Mouse (Mus musculus) CH12F3 (cell line): Measurements from ENCODE around the gene Tmub2.

Experiments used
- in situ Hi-C: fragments of 300-500 bp; cut with MboI; formaldehyde crosslinking; loops from 2 replicates; pipeline ENCODE4 v1.14.3; 2020; ENCODE audit warnings: low sequenced_read_pairs

Gene Tmub2

DNA sequence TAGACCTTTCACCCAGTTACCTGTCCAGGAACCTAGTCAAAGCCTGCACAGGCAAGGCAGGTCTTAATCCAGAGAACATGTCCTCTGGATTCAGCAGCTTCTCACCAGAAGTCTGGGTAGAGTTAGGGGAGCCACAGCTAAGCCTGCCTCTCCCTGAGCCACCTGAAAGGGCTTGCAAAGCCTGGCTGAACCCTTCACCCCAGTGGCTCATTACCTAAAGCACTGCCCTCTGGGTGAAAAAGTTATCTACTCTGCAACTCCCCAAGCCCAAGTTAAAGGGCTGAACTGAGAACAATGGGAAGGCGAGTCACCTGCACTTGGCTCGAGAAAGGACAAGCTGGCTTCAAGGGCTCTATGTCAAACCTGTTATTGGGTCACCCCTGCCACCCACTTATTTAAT lies 19.4 kb downstream of the Tmub2 start:
- in situ Hi-C loops = loop anchor here (5.0 kb wide), 1 partner anchor 108 kb away; no protein-coding TSS in a partner anchor

DNA sequence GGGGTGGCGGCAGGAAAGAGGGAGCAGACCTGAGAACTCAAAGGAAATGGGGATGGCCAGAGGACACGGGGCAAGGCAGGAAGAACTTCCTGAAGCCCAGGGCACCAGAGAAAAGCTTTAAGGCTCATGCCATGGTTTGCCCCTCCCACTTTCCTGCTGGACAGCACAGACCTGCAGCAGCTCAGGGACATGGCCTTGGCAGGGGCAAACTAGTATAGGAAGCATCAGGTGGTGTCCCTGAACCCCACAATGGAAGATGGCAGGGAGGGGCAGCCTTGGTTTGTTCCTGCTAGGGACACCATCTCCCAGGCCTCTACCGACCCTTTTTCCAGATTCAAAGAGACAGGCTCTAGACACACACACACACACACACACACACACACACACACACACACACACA lies 20.6 kb downstream of the Tmub2 start:
- in situ Hi-C loops = no loop called here

DNA sequence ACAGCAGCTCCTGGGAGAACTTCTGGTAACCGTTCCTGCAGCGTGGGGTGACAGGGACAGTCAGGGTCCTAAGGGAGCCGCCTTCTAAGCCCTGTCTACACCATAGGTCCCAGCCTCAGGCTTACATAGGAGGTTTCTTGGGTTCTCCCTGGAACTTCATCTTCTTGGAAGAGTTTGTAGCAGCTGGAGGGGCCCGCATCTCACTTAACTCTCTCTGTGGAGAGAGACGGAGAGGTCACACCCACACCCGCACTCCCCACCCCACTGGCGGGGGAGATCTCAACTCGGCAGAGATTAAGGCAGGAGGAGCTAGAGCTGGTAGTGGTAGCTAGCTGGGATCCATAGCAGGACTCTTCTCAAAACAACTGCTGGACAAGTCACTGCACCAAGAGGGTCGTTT lies 23.4 kb downstream of the Tmub2 start:
- in situ Hi-C loops = no loop called here

DNA sequence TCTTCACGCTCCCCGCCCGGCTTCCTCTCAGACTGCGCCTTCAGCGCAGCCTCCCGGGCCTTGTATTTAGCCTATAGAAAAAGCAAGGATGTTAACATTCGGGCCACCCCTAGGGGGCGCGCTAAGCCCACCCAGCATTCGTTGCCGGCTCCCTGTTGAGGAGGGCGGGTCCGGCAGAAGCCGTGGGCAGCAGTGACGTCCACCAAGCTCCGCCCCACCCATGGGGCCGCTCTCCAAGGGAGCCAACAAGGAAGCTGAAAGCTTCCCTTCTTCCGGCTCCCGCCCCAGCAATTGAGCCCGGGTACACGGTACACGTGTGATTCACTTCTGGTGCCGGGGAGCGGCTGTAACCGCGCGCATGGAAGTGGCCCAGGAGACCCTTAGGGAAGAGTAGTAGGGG lies 24.2 kb downstream of the Tmub2 start:
- in situ Hi-C loops = no loop called here

DNA sequence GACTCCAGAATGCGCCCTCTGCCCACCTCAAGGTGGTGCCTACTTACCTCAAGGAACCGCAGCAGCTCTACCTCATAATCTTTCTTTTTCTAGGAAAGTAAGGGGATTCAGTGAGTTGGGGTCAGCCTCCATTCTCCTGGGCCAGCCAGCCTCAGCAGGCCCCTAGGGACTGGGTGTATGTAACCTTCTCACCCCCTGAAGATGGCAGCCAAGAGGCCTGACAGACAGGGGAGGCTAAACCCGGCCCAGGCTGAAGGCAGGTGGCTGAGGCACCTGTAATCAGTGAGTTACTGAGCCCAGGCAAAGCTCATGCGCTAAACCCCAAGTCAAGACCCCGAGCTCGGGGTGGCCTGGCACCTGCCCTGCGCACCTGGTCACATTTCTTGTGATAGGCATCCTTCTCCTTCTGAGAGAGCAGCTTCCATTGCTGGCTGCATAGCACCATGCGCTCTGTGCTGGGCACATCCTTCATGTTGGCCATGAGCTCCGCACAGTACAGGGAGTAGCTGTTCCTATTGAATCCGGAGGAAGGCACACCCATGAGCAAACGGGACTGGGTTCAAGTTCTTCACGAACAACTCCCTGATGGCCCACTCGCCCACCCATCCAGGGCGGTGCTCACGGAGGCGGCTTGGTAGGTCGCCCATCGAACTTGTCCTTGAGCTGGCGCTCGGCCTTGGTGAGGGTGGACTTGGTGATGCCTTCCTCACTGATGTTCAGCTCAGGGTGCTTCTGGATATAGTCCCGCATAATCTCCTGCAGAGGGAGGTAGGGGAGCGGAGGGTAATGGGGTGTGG lies 25.3 kb downstream of the Tmub2 start:
- in situ Hi-C loops = no loop called here

DNA sequence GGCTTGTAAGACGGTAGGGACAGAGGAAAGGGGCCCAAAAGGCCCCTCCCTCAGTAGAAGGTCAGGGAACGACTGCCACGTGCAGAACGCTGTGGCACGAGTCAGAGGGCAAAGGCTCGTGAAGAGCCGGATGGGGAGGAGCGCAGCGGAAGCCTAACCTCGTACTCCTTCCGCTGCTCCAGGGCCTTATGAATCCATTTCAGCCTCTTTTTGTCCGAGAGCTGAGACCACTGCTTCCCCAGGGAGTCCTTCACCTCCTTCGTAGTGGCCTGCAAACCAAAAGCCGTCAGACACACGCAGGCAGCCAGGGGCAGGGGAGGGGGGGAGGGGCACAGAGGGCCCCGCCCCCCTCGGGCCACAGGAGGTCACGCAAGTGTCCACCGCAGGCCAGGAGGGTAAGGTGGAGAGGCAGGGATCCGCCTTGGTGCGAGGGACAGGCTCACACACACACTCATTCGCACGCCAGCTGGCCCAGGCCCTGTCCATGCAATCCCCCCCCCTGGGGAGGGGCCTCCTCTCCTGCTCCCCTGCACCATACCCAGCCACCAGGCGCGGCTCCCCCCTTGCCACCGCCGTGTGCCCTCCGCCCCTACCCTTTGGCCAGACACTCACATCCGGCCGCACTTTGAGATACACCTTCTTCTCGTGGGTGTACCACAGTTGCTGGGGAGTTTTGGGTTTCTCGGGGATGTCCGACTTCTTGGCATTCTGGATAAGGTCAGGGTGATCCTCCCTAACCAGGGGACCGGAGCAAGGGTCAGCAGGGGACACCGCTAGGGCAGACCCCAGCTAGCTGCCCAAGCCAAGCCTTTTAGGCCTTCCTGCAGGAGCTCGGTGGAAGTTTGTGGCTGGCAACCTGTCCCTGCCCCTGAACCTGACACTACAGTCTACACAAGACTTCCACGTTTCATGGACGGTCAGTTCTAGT lies 26.3 kb downstream of the Tmub2 start:
- in situ Hi-C loops = no loop called here

DNA sequence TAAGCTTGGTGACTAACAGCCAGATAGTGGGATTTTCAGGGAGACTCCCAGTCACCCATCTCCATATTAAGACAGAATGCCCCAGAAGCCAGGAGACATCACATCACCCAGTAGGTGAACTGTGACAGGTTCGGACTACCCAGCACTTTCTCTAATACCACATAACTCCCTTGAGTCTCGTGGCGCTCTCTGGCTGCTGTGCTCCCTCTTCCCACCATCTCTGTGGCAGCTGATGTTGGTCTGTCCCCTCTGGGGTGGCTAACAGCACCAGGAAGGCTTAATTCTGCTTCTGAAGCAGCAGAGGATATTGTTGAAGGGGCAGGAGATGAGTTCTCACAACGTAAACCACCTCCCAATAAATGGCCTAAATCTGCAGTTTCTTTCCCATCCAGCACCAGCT lies 27.2 kb downstream of the Tmub2 start:
- in situ Hi-C loops = no loop called here

DNA sequence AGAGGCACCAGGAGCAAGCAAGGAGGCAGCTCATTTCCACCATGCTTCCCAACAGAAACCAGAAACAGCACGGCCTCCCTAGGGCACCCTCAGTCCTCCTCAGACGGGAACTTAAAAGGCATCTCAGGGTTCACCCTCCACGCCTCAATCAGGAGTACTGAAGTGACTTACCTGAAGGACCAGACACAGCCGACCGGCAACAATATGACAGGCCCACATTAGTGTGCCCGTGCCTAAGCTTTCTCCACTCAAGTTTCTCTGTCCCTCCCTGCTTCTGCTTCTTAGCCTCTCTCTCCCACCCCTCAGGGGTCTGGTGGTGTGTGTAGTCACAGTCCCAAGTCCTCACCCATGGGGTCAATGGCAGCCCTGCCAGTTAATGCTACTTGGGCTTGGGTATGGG lies 27.9 kb downstream of the Tmub2 start:
- in situ Hi-C loops = no loop called here

DNA sequence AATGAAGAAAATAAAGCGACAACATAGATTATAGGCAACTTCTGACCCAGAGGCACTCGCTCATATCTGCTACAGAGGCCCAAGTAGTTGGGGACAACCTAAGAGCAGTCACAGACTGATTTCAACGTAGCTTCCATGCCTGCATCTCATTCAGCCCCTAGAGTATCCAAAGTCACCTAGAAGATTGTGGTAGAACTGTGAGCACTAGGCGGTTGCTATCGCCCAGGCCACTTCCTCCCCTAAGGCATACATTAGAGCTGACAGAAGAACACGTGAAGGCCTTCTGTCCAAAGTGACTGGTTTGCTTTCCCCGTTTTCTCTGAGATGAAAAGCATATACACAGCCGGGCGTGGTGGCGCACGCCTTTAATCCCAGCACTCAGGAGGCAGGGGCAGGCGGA lies 29.6 kb downstream of the Tmub2 start:
- in situ Hi-C loops = no loop called here

DNA sequence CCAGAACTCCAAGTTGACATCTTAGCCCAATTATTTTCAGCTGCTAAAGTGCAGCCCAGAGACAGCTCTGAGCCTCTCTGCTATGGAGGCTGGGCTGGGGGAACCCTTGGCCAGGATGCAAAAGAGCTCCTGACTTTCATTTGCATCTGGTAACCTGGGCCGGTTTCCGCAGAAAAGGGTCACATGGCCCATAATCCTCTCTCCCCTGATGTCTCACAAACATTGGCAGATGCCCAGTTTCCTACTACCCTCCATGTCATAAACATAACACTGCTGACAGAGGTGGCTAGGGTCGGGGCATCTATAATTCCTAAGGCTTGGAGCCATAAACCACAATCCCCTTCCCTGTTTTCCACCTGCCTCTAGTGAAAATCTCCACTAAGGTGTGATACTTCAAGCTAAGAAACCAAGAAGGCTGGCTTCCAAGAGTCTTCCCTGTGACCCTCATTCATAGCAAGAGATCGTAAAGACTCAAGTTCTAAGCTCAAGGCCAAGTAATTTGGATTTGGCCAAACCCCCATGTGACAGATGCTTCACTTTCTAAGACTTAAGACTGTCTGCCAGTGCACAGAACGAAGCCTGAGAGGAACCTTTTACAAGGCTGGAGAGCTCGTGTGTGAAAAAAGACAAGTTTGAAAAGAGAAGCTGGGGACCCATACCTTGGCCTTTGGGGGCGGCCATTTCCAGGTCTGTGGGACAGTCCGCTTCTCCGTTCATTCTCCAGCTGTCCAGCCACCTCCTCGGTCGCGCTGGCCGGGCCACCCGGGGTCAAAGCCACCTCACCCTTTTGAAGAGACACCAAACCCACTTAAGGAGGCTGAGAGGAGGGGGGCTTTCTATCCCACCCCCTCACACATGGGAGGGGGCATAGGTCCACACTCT lies 31.2 kb downstream of the Tmub2 start:
- in situ Hi-C loops = no loop called here

DNA sequence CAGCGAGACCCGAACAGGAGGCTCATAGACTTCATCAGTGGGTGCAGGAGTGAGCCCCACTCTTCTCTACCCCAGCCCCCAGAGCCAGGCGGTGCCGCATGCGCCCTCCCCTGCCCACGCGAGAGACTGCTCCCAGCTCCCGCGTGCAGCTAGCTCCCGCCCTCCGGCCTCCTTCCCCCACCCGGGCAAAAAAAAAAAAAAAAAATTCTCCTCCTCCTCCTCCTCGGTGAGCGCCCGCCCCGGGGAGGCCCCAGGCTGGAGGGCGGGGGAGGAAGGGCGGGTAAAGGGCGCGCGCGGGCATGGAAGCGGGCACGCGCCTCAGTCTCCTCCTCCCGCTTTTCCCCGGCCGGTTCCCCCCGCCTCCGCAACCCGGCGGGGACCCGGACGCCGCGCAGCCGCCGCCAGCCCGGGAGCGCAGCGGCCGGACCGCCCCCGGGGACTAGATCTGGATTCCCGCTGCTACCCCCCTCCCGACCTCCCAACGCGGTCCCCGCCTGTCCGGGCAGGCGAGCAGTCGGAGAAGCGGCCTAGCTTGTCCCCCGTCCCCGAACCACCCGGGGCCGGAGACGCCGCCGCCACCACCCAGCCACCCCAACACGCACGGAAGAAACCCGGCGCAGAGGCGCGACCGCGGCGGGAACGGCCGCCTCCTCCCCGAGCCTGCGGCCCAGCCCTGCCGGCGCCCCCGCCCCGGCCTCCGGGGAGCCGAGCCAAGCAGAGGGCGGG lies 32.0 kb downstream of the Tmub2 start:
- in situ Hi-C loops = no loop called here

DNA sequence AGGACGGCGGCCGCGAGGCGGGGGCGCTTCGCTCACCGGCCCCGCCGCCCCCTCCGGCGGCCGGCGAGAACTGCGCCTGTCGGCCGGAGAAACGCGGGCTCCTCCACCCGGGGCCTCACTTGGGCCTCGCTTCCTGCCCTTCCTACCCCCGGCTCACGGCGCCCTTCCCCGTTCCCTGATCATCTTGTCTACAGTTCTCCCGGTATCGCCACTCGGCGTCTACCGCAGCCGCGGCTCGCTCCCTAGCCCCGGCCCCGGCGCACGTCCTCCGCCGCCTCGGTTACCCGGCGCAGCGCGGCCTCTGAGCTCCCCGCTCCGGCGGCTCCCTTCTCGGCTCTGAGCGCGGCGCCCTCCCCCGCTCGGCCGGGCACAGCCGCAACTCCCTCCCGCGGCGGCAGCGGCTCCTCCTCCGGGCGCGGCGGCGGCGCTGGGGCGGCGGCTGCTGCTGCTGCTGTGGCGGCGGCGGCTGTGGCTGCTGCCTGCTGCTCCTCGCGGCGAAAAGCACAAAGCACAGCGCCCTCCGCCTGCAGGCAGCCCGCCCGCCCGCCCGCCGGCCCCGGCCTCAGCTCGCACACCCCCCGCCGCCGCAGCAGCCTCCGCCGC lies 32.7 kb downstream of the Tmub2 start:
- in situ Hi-C loops = no loop called here

DNA sequence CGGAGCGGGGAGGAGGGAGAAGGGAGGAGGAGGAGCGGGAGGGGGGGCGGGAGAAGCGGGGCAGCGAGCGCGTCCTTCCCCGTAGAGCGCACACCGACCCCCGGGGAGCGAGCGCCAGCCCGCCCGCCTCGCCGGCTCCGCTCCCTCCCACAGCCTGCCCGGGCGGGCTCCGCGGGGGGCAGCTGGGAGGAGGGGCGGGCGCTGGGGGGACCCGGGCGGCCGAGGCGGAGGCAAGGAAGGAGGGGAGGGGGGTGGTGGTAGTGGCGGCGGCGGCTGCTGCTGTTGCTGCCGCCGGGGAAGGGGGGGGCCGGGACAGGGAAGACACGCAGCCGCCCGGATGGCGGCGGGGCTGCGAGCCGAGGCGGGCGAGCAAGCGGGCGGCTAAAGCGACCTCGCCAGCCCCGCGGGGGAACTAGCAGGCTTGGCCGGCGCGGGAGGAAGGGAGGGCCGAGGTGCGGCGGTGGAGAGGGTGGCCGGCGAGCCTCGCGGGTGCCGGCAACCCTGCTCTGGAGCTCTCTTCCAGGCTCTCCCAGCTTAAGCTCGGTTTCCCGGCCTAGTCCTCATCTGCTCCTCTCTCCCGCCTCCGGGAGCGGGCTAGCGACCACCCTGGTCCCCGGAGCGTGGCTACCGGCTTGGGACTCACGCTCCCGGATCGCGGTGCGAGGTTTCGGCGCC lies 33.3 kb downstream of the Tmub2 start:
- in situ Hi-C loops = no loop called here

DNA sequence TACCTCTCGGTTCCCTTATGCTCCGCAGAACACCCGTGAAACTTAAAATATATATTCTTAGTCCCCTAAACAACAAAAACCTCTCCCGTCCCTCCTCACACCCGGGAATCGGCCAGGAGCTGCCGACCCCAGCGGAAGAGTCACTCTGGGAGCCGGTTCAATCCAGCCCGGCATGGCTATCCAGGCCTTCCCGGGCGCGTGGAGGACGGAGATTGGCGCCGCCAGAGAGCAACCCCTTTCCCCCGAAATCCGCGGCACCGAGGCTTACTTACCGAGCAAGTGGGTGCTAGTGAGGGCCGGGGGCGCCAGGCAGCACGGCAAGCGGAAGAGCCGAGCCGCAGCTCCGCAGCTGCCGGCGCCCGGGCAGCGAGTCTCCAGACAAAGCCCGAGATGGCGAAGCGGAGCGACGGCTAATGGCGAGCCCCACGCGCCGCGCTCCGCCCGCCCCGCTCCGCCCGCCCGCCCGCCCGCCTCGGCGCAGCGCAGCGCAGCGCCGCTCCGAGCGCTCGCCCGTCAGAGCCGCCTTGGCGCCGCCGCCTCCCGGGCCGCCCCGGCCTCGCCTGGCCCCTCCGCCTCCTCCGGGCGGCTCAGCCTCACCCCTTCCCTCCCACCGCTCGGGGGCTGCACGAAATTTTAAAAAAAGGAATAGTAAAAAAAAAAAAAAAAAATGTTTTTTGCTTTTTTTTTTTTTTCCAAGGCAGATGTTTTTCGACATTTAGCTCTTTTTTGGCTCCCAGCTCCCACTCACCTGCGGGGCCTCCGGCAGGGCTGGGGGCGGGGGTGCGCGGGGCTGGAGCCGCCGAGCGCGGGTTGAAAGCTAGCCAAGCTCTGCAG lies 34.1 kb downstream of the Tmub2 start:
- in situ Hi-C loops = no loop called here

DNA sequence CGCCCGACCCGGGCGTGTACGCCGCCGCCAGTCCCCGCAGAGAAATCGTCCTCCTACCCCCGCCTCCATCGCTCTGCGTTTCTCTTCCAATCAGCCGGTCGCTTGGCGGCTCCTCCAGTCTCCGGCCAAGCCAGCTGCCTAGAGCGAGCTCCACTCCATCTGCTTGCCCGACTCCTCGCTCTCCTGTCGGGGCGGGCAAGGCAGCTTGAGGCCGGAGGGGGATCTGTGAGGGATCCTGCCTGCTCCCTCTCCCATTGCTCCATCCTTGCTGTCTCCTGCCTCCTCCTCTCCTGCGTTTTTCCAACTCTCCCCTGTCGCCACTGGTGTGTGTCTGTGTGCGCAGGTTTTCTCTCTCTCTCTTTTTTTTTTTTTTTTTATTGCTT lies 34.7 kb downstream of the Tmub2 start, which contains the start of gene Ubtf:
Gene Ubtf, minus strand, starts transcription at position 333 of the 383 bp plus-strand sequence.
- in situ Hi-C loops = no loop called here

DNA sequence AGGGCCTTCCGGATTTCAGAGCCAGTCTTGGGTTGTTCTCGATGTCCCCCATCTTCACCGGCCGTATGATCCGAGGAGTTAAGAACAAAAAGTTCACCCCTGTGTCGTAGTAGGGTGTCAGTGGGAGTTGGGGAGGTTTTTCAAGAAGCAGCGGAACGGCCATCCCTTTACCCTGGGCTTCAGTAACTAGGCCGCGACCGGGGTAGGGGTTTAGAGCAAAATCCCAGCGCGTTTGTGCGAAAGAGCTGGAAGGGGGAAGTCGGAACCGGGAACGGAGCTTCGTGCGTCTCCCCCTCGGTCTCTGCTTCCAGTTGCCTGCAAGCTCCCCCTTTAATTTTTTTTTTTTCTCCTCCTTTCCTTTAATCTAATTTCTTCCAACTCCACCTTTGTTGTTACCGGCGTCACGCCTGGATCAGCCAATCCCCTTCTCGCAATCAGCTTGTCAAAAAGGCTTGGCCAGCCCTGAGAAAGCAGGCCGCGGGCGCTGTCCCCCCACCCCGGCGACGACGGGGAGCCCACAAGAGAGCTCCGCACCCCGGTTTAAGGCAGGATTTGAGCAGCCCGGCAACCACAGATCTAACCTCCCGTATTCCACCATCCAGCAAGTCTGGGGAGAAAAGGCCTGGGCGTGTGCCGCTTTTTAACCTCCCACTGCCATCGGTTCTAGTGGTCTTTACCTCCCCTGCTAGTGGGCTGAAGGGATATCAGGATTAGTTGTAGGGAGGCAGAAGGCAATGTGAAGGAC lies 35.4 kb downstream of the Tmub2 start:
- in situ Hi-C loops = loop anchor here (5.0 kb wide), 1 partner anchor 87 kb away; the partner anchor contains the start of gene Slc25a39

DNA sequence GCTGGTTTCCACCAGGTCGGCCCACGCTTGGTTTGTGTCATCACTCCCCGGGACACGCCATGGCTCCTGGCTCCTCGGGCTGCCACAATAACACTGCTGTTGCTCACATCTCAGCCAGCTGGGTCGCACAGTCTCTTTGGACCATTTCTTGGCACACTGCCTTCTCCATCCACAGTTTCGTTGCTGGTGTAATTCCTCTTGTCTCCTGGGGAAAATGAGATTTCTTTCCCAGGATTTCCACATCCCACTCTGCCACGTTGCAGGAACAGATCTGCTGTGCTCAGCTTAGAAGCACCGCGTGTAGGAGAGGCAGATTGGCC lies 35.9 kb downstream of the Tmub2 start:
- in situ Hi-C loops = loop anchor here (5.0 kb wide), 1 partner anchor 87 kb away; the partner anchor contains the start of gene Slc25a39

DNA sequence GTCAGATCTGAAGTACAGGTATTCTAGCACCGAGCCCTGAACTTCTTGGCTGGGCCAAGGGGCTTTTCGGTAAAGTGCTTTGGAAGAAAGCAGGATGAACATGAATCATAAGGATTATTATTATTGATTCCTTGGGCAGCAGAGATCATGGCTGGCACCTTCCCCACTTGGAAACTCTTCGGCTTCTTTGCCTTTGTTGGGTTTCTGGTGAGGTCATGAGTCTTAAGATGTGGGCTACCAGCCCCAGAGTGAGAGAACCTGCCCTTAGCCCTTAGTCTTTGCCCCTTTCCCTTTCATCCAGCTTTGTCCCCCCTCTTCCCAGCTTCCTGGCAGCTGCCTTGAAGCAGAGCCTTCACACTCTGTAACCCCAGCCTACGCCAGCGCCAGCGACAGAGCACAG lies 37.2 kb downstream of the Tmub2 start:
- in situ Hi-C loops = loop anchor here (5.0 kb wide), 1 partner anchor 85 kb away; the partner anchor contains the start of gene Slc25a39
